Mouse (Mus musculus) duodenum, adult 2 months (tissue): ENCODE measurements around the gene Gm17631. TPM values are rescaled to one million over a fixed set of nuclear protein-coding genes. Genes with fewer than 3 reads are reported as not detected.

Experiments used
- polyA plus RNA-seq: library from polyadenylated mRNA; depleted of rRNA; stranded (reverse); fragments of >200 nt; gene quantifications from 2 replicates; pipeline ENCODE4 v1.2.3, GENCODE M21; 2012; ENCODE audit warnings: low replicate concordance; rRNA removed

Gene Gm17631
- polyA plus RNA-seq = not detected in 2 replicates

GRCm38 (mm10) chr6:129862349-129862748 lies at the start of gene Gm17631:
Gene Gm17631 (plus strand): TSS chr6:129862649.

DNA sequence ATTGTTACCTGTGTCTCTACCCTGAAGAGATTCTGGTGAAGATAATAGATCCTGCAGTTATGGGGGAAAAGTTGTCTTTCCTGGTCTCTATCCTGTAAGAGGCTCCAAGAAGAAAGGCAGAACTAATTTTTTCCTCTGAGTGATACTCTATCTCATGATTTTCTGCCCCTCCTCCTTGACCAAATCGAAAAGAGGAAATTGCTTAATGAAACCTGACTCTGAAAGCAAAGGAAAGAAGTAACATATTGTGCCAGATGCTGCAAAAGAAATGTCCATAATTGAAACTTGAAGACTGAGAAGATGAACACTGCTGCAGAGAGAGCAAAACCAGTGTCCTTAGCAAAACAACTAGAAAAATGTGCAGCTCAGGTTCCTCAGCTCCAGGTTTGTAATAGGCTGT lies 14.1 kb downstream of the Gm17631 start, which contains the start of gene Klra17:
Klra17 (minus strand) TSS at position 124 of the 400 bp plus-strand sequence.

Other genes with a start within 250 kb of the Gm17631 start
- gene Klrk1, start 238.8 kb upstream of the Gm17631 start, polyA plus RNA-seq = not detected in 2 replicates
- gene Klrc3, start 219.3 kb upstream of the Gm17631 start, polyA plus RNA-seq = not detected in 2 replicates
- gene Klrc2, start 202.0 kb upstream of the Gm17631 start, polyA plus RNA-seq = not detected in 2 replicates
- gene Klrc1, start 183.7 kb upstream of the Gm17631 start, polyA plus RNA-seq = not detected in 2 replicates
- gene Klri1, start 145.5 kb upstream of the Gm17631 start, polyA plus RNA-seq = not detected in 2 replicates
- not detected in 2 replicates for gene Klri2, start 122.2 kb upstream of the Gm17631 start, polyA plus RNA-seq
- gene Gm156, start 78.4 kb upstream of the Gm17631 start, polyA plus RNA-seq = not detected in 2 replicates
- 0.08 TPM in 1 of 2 replicates, not detected in the other for gene Klra17, start 14.0 kb downstream of the Gm17631 start, polyA plus RNA-seq
- gene Klra5, start 55.0 kb downstream of the Gm17631 start, polyA plus RNA-seq = not detected in 2 replicates
- not detected in 2 replicates for gene Klra6, start 164.3 kb downstream of the Gm17631 start, polyA plus RNA-seq
- not detected in 2 replicates for gene Klra4, start 204.6 kb downstream of the Gm17631 start, polyA plus RNA-seq